Mouse (Mus musculus) left cerebral cortex, postnatal 25 days (tissue): Measurements from ENCODE around the gene Rapgef4. TPM values are rescaled to one million over a fixed set of nuclear protein-coding genes. Genes with fewer than 3 reads are reported as not detected.
A peak's percentile ranks its signal among the peaks of the same experiment; 100 is the strongest.

ENCODE experiments used
- DNase-seq, 2 experiments: peaks; one replicate each; pipeline ENCODE4 v3.0.0; 2022; ENCODE audit warnings: low spot score in 2 of 2, mixed read lengths in 1 of 2
- intact Hi-C: fragments of 180-260 bp; cut with DNase I; formaldehyde crosslinking; loops from one replicate; pipeline ENCODE4 v1.15.1; 2025
- total RNA-seq, 2 experiments: library from RNA; stranded (reverse); gene quantifications; 2 replicates each; pipeline ENCODE4 v1.2.3; 2021

Gene Rapgef4
- total RNA-seq: 100 to 1,000 TPM; 372 to 386 TPM

DNA sequence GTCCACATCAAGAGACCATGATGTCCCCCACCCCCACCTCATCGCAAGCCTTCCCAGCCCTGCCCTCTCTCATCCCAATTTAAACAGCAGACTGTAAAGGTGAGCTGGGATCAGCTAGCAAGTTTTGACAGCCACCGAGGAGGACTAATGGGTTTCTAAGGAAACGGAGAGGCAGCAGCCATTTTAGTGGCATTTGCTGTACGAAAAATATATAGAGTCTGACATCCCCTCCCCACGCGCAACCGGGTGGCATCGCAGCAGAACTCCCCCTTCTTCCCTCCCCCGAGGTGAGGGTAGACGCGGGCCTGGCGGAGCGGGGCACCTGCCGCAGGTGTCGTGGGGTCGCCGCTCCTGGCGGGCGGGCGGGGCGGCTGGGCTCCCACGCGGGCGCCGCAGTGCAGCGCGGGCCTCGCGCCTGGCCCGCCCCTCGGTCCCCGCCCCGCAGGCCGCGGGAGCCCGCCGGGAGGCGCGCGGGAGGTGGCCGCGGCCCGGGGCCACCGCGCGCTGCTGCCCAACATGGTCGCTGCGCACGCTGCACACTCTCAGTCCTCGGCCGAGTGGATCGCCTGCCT is at the start of gene Rapgef4:
TSS of gene Rapgef4 (plus strand) at position 470 of the 572 bp plus-strand sequence.
- intact Hi-C loops: no loop called here
- DNase-seq: no peak

DNA sequence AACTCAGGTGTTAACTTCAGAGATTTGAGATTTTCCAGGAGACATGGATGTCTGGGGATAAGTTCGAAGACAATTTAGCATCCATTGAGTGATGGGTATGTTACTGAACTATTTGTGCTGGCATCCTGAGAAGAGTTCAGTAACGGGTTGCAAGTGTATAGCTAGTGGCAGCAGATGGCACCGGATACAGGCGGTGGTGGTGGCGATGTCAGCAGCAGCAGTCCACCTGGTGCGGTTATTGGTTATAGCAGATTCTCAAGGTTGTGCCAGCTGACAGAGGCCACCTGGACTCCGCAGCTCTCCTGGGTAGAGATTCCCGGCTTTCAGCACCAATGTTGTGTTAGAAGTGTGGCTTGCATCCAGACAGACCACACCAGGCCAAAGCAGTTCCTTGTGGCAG is 47.0 kb upstream of the Rapgef4 start:
- no peak for DNase-seq
- intact Hi-C loops: no loop called here

DNA sequence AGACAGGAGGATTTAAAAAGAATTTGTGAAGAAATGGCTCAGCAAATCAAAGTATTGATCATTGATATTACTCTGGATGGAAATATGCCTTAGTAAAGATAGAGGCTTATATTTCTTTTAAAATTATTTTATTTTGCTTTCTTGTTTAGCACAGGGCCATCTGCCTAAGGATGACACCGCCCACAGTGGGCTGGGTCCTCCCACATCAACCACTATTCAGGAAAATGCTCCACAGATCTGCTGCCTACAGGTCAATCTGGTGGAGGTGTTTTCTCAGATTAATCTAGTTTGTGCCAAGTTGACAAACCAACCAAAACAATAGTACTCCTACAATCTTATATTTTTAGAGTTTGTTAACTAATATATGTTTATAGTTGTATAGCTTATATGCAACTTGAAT is 44.3 kb upstream of the Rapgef4 start:
- intact Hi-C loops: loop anchor here (5.0 kb wide), 1 partner anchor 39 kb away; no protein-coding TSS in a partner anchor
- peak in 1 of 2 experiments; percentile 24 for DNase-seq

DNA sequence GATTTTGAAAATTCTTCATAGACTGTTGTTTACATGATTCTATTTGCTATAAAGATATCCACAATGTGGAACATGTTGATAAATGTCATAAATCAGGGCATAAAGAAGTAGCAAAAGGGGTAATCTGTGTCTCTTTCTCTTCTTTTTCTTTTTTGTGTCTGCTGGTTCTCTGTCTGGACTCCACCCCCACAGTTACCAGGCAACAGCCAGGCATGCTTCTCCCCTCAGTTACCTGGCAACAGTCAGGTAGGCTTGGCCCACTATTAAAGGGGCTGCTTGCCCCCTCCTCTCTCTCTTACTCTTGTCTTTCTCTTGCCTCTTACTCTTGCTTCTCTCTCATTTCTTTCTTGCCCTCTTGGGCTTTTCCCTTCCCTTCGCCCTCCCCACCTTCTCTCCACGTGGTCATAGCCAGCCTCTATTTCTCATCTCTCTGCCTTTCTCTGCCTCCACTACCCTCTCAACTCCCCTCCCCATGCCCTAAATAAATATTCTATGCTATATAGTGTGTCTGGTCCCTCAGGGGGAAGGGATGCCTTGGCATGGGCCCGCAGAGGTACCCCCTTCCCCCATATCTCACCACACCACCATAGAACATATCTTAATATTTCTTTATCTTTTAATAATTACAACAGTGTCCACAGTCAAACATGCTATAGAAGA is 43.3 kb upstream of the Rapgef4 start:
- intact Hi-C loops: loop anchor here (5.0 kb wide), 1 partner anchor 40 kb away; no protein-coding TSS in a partner anchor

DNA sequence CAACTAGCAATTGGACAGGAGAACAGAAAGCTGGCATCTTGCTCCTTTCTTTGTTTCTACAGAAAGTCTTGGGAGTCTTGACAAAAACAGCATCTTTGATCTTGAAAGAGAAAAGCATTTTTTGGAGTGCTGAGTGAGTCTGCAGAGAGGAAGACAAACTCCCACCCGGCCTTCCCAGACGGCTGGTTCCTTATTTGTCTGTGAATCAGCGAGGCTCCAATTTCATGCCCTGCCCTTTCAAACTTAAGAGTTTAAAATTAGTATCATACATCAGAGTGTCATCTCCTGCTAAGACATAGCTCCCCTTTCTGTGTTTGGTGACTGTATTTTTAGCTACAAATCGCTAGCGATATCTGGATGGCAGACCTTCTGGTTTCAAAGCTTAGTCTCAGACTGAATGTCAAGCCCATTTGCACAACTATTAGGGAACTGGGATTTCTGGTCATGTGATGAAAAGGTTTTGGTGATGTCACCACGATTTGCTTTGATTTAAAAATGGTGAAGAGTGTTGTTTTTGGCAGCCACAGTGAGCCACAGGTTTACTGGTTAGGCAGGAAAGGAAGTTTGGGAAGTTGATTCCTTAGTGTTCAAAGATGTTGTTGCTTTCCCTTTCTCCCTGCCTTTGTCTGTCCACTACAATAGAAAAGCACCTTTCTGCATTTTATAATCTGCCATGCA is 42.2 kb upstream of the Rapgef4 start:
- intact Hi-C loops: loop anchor here (5.0 kb wide), 1 partner anchor 42 kb away; no protein-coding TSS in a partner anchor
- peak in 1 of 2 experiments; percentile 53 for DNase-seq

More for the DNA sequence above, 43.3 kb upstream of the Rapgef4 start:
- no peak for DNase-seq

DNA sequence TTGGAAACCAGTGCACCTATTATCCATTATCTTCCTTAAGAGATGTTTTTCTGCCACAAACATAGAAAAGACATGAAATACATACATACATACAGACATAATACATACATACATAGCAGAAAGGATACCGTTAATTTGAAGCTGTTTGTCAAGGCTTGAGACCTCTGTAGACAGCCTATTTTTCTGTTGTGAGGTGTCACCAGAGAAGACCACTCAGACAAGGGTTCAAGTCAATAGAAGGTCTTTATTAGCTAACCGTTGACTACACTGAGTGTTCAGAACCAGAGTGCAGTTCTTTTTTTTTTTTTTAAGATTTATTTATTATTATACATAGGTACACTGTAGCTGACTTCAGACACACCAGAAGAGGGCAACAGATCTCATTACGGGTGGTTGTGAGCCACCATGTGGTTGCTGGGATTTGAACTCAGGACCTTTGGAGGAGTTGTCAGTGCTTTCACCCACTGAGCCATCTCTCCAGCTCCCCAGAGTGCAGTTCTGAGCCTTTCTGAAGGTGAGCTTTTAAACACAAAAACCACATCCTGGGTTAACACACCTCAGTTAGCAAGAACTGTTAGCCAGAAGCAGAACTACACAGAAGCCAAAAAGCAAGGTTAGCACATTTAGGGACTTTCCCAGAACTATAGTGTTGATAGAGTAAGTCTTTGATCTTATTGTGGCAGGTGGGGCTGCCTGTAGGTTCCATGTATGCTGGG is 39.9 kb upstream of the Rapgef4 start:
- intact Hi-C loops: no loop called here
- no peak for DNase-seq

DNA sequence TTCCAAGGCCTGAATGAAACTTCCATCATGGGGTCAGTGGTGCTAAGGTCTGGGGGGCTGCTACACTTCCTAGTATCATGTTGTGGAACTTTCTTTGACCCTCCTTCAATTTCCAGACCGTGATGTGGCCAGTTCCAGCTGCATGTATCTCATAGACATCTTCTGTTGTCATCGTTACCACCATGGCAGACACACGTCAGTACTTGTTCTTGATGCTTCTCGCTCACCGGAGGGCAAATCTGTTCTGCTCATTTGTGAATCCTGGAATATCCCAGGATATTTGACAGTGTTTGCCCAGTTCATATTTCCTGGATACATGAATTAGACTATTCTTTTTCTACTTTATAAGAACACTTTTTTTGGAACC is 39.3 kb upstream of the Rapgef4 start:
- intact Hi-C loops: no loop called here
- DNase-seq: no peak

DNA sequence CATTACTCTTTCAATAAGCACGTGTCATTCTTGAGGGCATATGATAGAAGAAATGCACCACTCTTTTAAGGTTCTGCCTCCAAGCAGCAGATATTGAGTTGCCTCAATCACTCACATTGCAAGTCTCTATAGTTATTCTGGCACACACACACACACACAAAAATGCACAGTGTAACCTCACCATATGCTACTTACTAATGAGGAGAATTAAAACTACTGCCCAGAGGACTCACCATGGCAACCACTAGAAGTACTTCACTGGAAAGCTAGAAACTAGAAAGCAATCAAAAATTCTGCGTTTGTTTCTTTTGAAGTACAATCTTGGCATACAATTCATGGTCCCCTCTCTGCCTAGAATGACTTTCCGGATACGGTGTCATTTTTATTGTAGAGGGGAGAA is 29.8 kb upstream of the Rapgef4 start:
- intact Hi-C loops: loop anchor here (10.0 kb wide), 1 partner anchor 366 kb away; no protein-coding TSS in a partner anchor
- no peak for DNase-seq

DNA sequence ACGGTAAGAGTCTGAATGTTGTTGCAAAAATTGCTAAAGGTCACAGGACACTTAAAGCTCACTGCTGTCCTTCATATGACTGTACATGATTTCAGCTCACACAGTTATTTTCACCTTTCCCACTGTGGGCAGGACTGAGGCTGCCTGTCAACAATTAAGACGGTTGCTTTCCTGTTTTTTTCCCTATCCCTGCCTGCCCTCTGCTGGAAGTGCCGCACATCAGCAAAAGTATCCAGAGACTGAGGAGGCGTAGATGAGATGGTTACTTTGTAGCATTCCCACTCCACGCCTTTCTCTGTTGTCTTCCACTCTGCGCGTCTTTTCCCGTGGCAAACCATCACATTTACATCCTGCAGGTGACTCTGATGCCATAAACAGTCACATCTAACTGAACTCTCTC is 25.4 kb upstream of the Rapgef4 start:
- intact Hi-C loops: loop anchor here (1.0 to 10.0 kb wide), 2 partner anchors 56 to 371 kb away; no protein-coding TSS in a partner anchor
- DNase-seq: peak; percentile 59 to 77

DNA sequence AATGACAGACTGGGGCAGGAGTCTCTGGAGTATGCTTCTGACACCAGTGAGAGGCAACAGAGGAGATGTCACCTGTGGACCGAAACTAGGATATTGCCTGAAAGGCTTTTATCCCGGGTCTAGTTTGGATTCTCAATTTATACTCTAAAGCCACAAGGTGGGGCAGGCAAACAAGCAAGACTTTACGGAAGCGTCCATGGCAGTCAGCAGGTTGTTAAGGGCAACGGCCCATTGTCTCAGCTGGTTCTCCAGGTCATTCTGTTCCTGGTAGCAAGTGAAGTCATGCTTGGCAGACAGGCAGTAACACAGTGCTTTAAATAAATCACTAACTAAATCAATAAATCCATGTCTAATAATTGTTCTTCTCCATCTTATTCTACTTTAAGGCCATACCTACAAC is 24.6 kb upstream of the Rapgef4 start:
- DNase-seq: no peak
- intact Hi-C loops: loop anchor here (10.0 kb wide), 1 partner anchor 372 kb away; no protein-coding TSS in a partner anchor

DNA sequence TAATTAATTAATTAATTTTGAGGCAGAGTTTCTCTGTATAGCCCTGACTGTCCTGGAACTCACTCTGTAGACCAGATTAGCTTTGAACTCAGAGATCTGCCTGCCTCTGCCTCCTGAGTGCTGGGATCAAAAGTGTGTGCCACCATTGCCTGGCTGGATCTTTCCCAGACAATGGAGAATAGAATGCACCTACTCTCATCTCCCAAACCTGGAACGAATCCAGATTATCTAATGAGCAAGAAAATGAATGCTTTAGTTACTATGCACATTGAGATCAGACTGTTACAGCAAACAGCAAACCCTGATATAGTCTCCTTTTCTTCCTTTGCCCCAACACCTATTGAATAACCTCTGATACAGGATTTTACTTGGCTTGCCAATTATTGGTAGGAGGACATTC is 23.1 kb upstream of the Rapgef4 start:
- DNase-seq: no peak
- intact Hi-C loops: loop anchor here (10.0 kb wide), 1 partner anchor 373 kb away; no protein-coding TSS in a partner anchor

DNA sequence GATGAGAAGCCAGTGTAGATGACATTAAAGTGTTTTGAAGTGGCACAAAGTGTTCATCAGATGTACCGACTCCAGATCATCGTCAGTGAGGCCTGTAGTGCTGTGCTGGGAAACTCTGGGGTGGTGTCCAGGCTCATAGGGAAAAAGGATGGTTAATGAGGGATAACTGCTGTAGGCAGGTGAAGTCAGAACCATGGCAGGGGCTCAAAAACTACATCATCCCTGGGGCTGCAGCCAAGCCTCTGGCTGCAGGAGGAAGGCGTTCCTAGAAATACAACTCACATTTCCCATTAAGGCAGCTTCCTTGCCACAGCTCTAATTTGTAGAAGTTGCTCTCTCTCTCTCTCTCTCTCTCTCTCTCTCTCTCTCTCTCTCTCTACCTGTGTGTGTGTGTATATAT is 22.6 kb upstream of the Rapgef4 start:
- peak in 1 of 2 experiments; percentile 18 for DNase-seq
- intact Hi-C loops: loop anchor here (10.0 kb wide), 1 partner anchor 374 kb away; no protein-coding TSS in a partner anchor

DNA sequence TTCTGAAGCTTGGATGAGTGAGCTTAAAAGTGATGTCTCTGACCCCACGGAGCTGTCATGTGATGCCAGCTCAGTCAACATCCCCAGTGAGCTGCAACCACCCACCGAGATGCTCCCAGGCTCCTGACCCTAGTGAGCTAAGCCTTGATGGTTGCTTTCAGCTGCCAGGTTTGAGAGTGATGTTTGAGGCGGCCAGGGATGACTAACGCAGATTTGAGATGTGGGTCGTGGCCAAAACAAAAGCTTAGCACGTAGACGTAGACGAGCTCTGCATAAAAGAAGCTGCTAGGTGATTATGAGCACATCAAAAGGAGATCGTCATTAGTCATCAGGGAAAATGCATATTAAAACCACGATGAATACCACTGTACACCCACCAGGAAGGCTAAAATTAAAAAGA is 16.8 kb upstream of the Rapgef4 start:
- peak in 1 of 2 experiments; percentile 71 for DNase-seq
- intact Hi-C loops: no loop called here

DNA sequence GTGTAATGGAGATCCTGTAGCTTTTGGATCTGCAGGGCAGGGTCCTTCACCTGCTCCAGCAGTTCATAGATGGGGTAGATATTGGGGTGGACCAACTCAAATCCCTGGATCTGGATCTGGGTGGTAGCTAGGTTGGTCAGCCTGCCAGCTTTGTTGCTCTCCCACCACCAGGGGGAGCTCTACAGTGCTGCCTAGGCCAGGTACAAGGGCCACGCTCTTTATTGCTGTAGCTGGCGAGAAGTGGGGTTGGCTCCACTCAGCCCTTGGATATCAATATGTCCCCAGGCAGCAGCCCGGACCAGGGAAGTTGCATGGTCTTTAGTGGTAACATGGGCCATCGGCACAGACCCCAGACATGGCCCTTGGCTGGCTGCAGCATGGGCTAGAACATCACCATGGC is 15.6 kb upstream of the Rapgef4 start:
- no peak for DNase-seq
- intact Hi-C loops: loop anchor here (1.0 kb wide), 1 partner anchor 70 kb away; no protein-coding TSS in a partner anchor

DNA sequence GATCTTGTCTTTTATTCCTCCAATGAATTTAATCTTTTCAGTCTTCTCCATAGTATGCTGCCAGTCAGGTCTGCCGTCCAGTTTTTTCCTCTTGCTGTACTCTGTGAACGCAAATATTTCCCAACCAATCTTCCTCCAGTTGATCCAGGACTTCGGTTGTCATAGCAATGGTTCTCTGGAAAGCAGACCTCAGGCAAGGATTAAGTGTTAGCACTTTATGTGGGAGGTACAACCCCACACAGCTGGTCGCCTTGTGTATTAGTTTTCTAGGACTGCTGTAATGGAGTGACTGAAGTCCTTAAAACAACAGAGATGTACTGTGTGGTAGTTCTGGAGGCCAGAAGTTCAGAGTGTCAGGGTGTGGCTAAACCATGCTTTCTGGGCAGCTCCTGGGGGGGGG is 14.3 kb upstream of the Rapgef4 start:
- DNase-seq: no peak
- intact Hi-C loops: no loop called here

DNA sequence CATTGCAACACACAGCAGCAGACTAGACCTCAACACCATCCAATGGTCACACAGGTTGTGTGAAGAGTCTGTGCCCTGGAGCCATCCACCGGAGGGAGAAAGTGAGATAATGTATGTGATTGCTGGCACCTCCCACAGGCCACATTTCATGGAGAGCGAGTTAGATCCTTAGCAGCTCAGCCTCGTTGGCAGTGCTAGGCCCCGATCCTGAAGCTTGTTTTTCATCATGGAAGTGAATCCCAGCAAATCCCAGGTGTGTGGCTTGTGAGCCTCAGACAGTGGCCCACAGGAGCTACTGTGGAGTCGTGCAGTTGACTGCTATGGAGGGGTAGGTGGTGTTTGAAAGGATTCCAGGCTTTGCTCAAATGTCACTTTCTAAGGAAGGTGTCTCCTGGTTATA is 13.2 kb upstream of the Rapgef4 start:
- intact Hi-C loops: no loop called here
- no peak for DNase-seq

DNA sequence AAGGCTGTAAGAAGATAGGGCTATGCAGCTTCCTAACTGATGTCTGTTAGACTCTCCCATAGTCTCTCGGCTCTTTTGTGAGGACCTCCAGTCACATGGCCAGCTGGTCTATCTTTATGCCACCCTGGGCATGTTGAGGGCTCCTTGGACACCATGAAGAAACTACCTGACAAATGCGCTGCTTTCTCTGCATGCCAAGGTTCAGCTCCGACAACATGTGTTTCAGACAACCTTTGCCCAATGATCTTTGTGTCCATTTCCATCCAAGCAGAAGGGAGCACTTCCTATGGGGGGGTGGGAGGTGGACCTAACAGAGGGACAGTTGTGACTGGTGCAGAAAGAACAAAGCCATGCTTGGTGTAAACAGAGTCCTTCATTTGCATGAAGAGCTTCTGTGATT is 7.4 kb upstream of the Rapgef4 start:
- intact Hi-C loops: no loop called here
- no peak for DNase-seq

DNA sequence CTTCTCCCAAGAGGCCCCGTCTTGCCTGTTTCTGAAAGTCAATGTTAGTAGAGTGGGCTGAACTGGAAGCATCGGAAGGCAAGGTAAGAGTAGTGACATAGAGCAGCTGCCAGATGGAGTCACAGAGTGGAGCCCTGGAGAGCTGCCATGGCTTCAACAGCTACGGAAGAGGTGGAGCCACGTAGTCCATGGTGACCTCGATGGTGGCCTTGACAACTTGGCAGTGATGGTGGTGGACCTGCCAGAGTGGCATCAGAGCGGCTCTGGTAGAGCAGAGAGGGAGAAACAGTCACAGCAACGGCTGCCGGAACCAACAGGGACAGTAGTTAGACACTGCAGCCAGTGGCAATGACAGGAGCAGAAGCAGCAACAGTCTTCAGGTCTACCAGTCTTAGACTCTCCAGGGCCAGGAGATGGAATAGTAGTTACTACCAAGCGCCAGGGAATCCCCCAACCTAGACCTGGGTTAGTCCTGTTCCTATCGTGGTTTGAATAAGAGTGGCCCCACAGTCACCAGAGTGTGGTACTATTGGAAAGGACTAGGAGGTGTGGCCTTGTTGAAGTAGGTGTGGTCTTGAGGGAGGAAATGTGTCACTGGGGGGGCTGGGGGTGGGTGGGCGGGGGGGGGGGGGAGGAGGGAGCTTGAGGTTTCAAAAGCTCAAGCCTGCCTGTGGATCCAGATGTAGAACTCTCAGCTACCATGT is 6.7 kb upstream of the Rapgef4 start:
- intact Hi-C loops: no loop called here
- no peak for DNase-seq

DNA sequence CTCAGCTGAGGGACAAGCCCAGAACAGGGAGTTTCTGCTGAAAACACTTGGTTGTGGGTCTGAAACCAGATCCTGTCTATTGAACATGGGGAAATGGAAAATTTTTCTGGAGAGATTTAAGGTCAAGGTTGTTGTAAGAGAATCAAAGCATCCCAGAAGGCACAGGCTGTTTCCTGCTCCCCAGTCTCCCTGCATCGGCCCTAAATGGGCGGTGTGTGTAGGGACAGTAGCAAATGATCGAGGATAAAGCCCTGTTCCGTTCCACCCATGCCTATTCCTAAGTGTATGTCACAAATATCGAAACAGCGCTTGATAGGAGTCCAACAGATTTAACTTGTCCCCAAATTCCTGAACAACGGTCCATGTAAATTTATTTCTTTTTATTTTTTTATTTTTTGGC is 1.1 kb upstream of the Rapgef4 start:
- intact Hi-C loops: no loop called here
- DNase-seq: no peak
